Mouse (Mus musculus): Measurements from ENCODE around the gene Slc35c1.

- TF ChIP-seq CTCF (IDR thresholded peaks at IDR 0.05; ENCODE audit: extremely low read depth, insufficient read length, insufficient replicate concordance, low read depth, low read length), result no peak
- no peak for TF ChIP-seq POLR2A (IDR thresholded peaks at IDR 0.05; ENCODE audit: low read depth, low read length)
These were observed 23.2 kb upstream of the Slc35c1 start for GRCm38 (mm10) chr2:92483505-92483904.
